In the genomic region with DNA sequence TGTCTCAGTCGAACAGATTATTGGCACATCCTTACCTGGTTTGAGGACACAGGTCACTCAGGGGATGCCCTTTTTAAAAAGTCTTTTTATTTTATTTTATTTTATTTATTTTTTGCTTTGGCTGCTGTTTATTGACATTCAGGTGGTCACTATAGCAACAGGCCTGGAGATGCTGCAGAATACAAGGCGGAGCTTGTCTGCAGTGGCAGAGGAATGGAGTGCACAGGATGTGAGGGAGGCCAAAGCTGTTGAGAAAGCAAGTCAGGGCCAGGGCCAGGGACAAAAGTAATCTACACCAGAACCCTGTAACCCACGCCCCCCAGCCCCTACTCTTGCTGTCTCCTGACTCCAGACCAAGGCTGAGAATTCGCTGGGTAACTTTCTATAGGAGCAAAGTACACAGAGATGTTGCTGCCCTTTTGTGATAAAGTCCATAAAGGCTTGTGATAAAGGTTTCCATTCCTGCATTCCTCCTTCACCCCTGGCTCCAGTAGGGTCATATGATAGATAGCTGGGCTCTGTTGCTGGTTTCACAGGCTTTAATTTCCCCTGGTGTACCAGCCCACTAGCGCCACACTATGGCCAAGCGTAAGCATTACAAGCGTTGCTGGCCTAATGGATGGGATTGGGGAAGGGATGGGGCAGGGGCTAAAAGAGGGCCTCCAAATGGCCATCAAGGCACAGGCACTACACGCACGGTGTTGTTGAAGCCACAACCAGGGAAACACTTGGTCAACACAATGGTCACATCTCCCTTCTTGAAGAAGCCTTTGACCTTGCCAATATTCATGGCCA, we compare ENCODE assay signal across 13 mouse cellular contexts. TPM values are rescaled to one million over a fixed set of nuclear protein-coding genes. Genes with fewer than 3 reads are reported as not detected.
DNase-seq lines count a peak whose midpoint lies in the region; ATAC-seq and TF ChIP-seq lines count a peak whose summit lies in the region.
"Had no signal": no experiment of that assay in that cellular context is flagged by ENCODE, and none has a peak within 500 bp of the region (broad histone marks: within the 10 kb centered on the region; RNA-seq: fewer than 3 reads in every experiment).

No protein-coding gene starts in this region.

- DNase-seq in heart, adult 2 months: no peak
- no peak for DNase-seq in heart, postnatal 36 days
- no peak for DNase-seq in lung, postnatal 0 days (ENCODE audit: low spot score)
- no peak for DNase-seq in lung, postnatal 36 days
- peak; percentile 11 for DNase-seq in adrenal gland, postnatal 25 days
- no peak for DNase-seq in midbrain, embryonic 11.5 days (ENCODE audit: low spot score, missing footprints)
- no peak for DNase-seq in left cerebral cortex, postnatal 36 days (ENCODE audit: low spot score in 2 of 2)
- DNase-seq: liver, embryonic 13.5 days had no signal

- no peaks in the 10 kb centered on the region for H3K4me1 ChIP-seq in heart, adult 2 months (ENCODE audit: control insufficient read depth, insufficient read depth, low read length)
- no peaks in the 10 kb centered on the region for H3K4me1 ChIP-seq in lung, postnatal 0 days (ENCODE audit: insufficient read depth, low read depth, low read length)
- H3K4me1 ChIP-seq in midbrain, embryonic 11.5 days (ENCODE audit: control insufficient read depth, insufficient read depth, low read length): no peaks in the 10 kb centered on the region
- H3K4me1 ChIP-seq: liver, embryonic 13.5 days; neural tube, embryonic 12.5 days had no signal

- TF ChIP-seq CTCF in heart, adult 2 months (IDR thresholded peaks at IDR 0.05): peak; percentile 39
- TF ChIP-seq CTCF in lung, postnatal 0 days (IDR thresholded peaks at IDR 0.05): peak; percentile 65

- no peak for ATAC-seq in lung, postnatal 0 days
- 0 out of 2 replicates have a peak, but pooled peaks have one; percentile 30 for ATAC-seq in midbrain, embryonic 11.5 days (ENCODE audit: low FRiP score)
- no peak for ATAC-seq in erythroblast, adult 5-6 weeks (replicated peaks; ENCODE audit: low FRiP score, poor library complexity, severe bottlenecking)

- intact Hi-C loops in heart, adult 2 months (cut with DNase I): no loop called here
- intact Hi-C loops in heart, postnatal 36 days (cut with DNase I): no loop called here
- intact Hi-C loops in left cerebral cortex, postnatal 36 days (cut with DNase I): loop anchor here (10.0 kb wide), 1 partner anchor 87 kb away; no protein-coding TSS in a partner anchor

- no peak overlapping the region for H3K27ac ChIP-seq in heart, adult 2 months
- no peak overlapping the region for H3K27ac ChIP-seq in lung, postnatal 0 days (ENCODE audit: low read length)
- no peak overlapping the region for H3K27ac ChIP-seq in midbrain, embryonic 11.5 days (ENCODE audit: low read depth, low read length)
- H3K27ac ChIP-seq: liver, embryonic 13.5 days; neural tube, embryonic 12.5 days had no signal

- no peaks in the 10 kb centered on the region for H3K79me2 ChIP-seq in heart, adult 2 months (replicated peaks; ENCODE audit: control insufficient read depth, insufficient read depth, low read length)

- WGBS in heart, adult 2 months: 43% methylated on average over 9 of the region's 9 CpGs
- 47% methylated on average over 9 of the region's 9 CpGs for WGBS in lung, postnatal 0 days
- WGBS in midbrain, embryonic 11.5 days: 57% methylated on average over 9 of the region's 9 CpGs

- no peak overlapping the region for H3K4me3 ChIP-seq in heart, adult 2 months
- no peak overlapping the region for H3K4me3 ChIP-seq in lung, postnatal 0 days (ENCODE audit: low read depth, low read length)
- no peak overlapping the region for H3K4me3 ChIP-seq in midbrain, embryonic 11.5 days (ENCODE audit: low read depth, low read length)
- H3K4me3 ChIP-seq: liver, embryonic 13.5 days; neural tube, embryonic 12.5 days had no signal

- no peak for TF ChIP-seq EP300 in heart, adult 2 months (IDR thresholded peaks at IDR 0.05; ENCODE audit: insufficient read depth, low read depth, low read length)
- no peak for TF ChIP-seq EP300 in lung, postnatal 0 days (IDR thresholded peaks at IDR 0.05)

- no peak for TF ChIP-seq POLR2A in heart, adult 2 months (IDR thresholded peaks at IDR 0.05; ENCODE audit: insufficient read depth, low read depth, low read length)

- H3K9ac ChIP-seq in heart, adult 2 months (ENCODE audit: low read depth, low read length): no peak overlapping the region
- H3K9ac ChIP-seq in lung, postnatal 0 days (replicated peaks; ENCODE audit: low read depth): no peak overlapping the region
- H3K9ac ChIP-seq in midbrain, embryonic 11.5 days (ENCODE audit: low read length): no peak overlapping the region
- H3K9ac ChIP-seq: liver, embryonic 13.5 days; neural tube, embryonic 12.5 days had no signal

- no peak overlapping the region for H3K4me2 ChIP-seq in lung, postnatal 0 days (replicated peaks; ENCODE audit: low read depth, low read length)
- H3K4me2 ChIP-seq in midbrain, embryonic 11.5 days: no peak overlapping the region
- H3K4me2 ChIP-seq: liver, embryonic 13.5 days; neural tube, embryonic 12.5 days had no signal

- no peaks in the 10 kb centered on the region for H3K9me3 ChIP-seq in lung, postnatal 0 days (ENCODE audit: low read length)
- H3K9me3 ChIP-seq in midbrain, embryonic 11.5 days (ENCODE audit: control insufficient read depth, low read length): no peaks in the 10 kb centered on the region
- H3K9me3 ChIP-seq: liver, embryonic 13.5 days; neural tube, embryonic 12.5 days had no signal

- no peaks in the 10 kb centered on the region for H3K27me3 ChIP-seq in heart, adult 2 months (ENCODE audit: control insufficient read depth, insufficient read depth, low read length)
- H3K27me3 ChIP-seq in lung, postnatal 0 days (replicated peaks; ENCODE audit: insufficient read depth, low read length): no peaks in the 10 kb centered on the region
- no peaks in the 10 kb centered on the region for H3K27me3 ChIP-seq in midbrain, embryonic 11.5 days (ENCODE audit: control insufficient read depth, insufficient read depth, low read length)
- H3K27me3 ChIP-seq: liver, embryonic 13.5 days; neural tube, embryonic 12.5 days had no signal

- no peaks in the 10 kb centered on the region for H3K36me3 ChIP-seq in heart, adult 2 months (ENCODE audit: control insufficient read depth, insufficient read depth, low read length)
- H3K36me3 ChIP-seq in lung, postnatal 0 days (ENCODE audit: insufficient read depth, low read length): no peaks in the 10 kb centered on the region
- H3K36me3 ChIP-seq in midbrain, embryonic 11.5 days (ENCODE audit: control insufficient read depth, insufficient read depth, low read length): no peaks in the 10 kb centered on the region
- H3K36me3 ChIP-seq: liver, embryonic 13.5 days; neural tube, embryonic 12.5 days had no signal

RNA-seq across cellular contexts. Expression of gene B630019K06Rik, which starts 29.8 kb away (rescaled TPM):
- total RNA-seq in heart, adult 2 months (2021): 1 to 10 TPM in 1 of 2 experiments, under 1 TPM in 1; 0.91 to 1.0 TPM
- polyA plus RNA-seq in heart, adult 2 months (2012; rRNA removed): 0.44 and 0.45 TPM in 2 replicates
- total RNA-seq in heart, postnatal 36 days (2021): 1 to 10 TPM in 1 of 2 experiments, under 1 TPM in 1; 0.73 to 1.6 TPM
- 2.2 and 2.7 TPM in 2 replicates for polyA plus RNA-seq in lung, postnatal 0 days (2015; fragmentation: Nextera tagmentation; extraction: Ambion mirVana)
- 9.9 and 10.9 TPM in 2 replicates for total RNA-seq in adrenal gland, postnatal 25 days (2021)
- polyA plus RNA-seq in midbrain, embryonic 11.5 days (2014; fragmentation: Nextera tagmentation; extraction: Ambion mirVana): 8.1 and 9.7 TPM in 2 replicates
- total RNA-seq in erythroblast, adult 5-6 weeks (2015; ENCODE audit: low replicate concordance): not detected in 2 replicates
- not detected in 2 replicates for total RNA-seq in erythroblast, adult 5-6 weeks (2017; ENCODE audit: low replicate concordance)
- total RNA-seq in left cerebral cortex, postnatal 36 days (2021): 10 to 100 TPM; 29.4 to 34.5 TPM

RNA-seq across cellular contexts. Expression of gene Fthl17b, which starts 40.8 kb away (rescaled TPM):
- total RNA-seq in heart, adult 2 months (2021): not detected
- not detected in 2 replicates for polyA plus RNA-seq in heart, adult 2 months (2012; rRNA removed)
- not detected for total RNA-seq in heart, postnatal 36 days (2021)
- polyA plus RNA-seq in lung, postnatal 0 days (2015; fragmentation: Nextera tagmentation; extraction: Ambion mirVana): not detected in 2 replicates
- not detected in 2 replicates for total RNA-seq in adrenal gland, postnatal 25 days (2021)
- not detected in 2 replicates for polyA plus RNA-seq in midbrain, embryonic 11.5 days (2014; fragmentation: Nextera tagmentation; extraction: Ambion mirVana)
- not detected in 2 replicates for total RNA-seq in erythroblast, adult 5-6 weeks (2015; ENCODE audit: low replicate concordance)
- total RNA-seq in erythroblast, adult 5-6 weeks (2017; ENCODE audit: low replicate concordance): not detected in 2 replicates
- total RNA-seq in left cerebral cortex, postnatal 36 days (2021): not detected
- total RNA-seq: gastrocnemius, adult 8-10 months had no signal
- polyA plus RNA-seq: kidney, embryonic 14.5 days; liver, embryonic 13.5 days; neural tube, embryonic 12.5 days; stomach, embryonic 14.5 days had no signal

RNA-seq across cellular contexts. Expression of gene Gm5751, which starts 48.0 kb away (rescaled TPM):
- total RNA-seq in heart, adult 2 months (2021): not detected
- not detected in 2 replicates for polyA plus RNA-seq in heart, adult 2 months (2012; rRNA removed)
- not detected for total RNA-seq in heart, postnatal 36 days (2021)
- polyA plus RNA-seq in lung, postnatal 0 days (2015; fragmentation: Nextera tagmentation; extraction: Ambion mirVana): not detected in 2 replicates
- total RNA-seq in adrenal gland, postnatal 25 days (2021): not detected in 2 replicates
- not detected in 2 replicates for polyA plus RNA-seq in midbrain, embryonic 11.5 days (2014; fragmentation: Nextera tagmentation; extraction: Ambion mirVana)
- not detected in 2 replicates for total RNA-seq in erythroblast, adult 5-6 weeks (2015; ENCODE audit: low replicate concordance)
- not detected in 2 replicates for total RNA-seq in erythroblast, adult 5-6 weeks (2017; ENCODE audit: low replicate concordance)
- not detected for total RNA-seq in left cerebral cortex, postnatal 36 days (2021)
- total RNA-seq: gastrocnemius, adult 8-10 months had no signal
- polyA plus RNA-seq: kidney, embryonic 14.5 days; liver, embryonic 13.5 days; neural tube, embryonic 12.5 days; stomach, embryonic 14.5 days had no signal

RNA-seq across cellular contexts. Expression of gene Fthl17c, which starts 54.3 kb away (rescaled TPM):
- total RNA-seq in heart, adult 2 months (2021): not detected
- polyA plus RNA-seq in heart, adult 2 months (2012; rRNA removed): not detected in 2 replicates
- total RNA-seq in heart, postnatal 36 days (2021): not detected
- not detected in 2 replicates for polyA plus RNA-seq in lung, postnatal 0 days (2015; fragmentation: Nextera tagmentation; extraction: Ambion mirVana)
- not detected in 2 replicates for total RNA-seq in adrenal gland, postnatal 25 days (2021)
- not detected in 2 replicates for polyA plus RNA-seq in midbrain, embryonic 11.5 days (2014; fragmentation: Nextera tagmentation; extraction: Ambion mirVana)
- not detected in 2 replicates for total RNA-seq in erythroblast, adult 5-6 weeks (2015; ENCODE audit: low replicate concordance)
- not detected in 2 replicates for total RNA-seq in erythroblast, adult 5-6 weeks (2017; ENCODE audit: low replicate concordance)
- total RNA-seq in left cerebral cortex, postnatal 36 days (2021): not detected
- total RNA-seq: gastrocnemius, adult 8-10 months had no signal
- polyA plus RNA-seq: kidney, embryonic 14.5 days; liver, embryonic 13.5 days; neural tube, embryonic 12.5 days; stomach, embryonic 14.5 days had no signal
